Mouse (Mus musculus): ENCODE results near the gene Zfp827. TPM values are rescaled to one million over a fixed set of nuclear protein-coding genes. Genes with fewer than 3 reads are reported as not detected.

The Zfp827 gene
- total and polyA plus RNA-seq, 3 experiments, result 3.1 to 19.3 (median 3.2) TPM

- H3K36me3 ChIP-seq (replicated peaks), result no peaks in the 10 kb centered on the region
Observed at GRCm38 (mm10) chr8:79209641-79210358, 181.6 kb downstream of the Zfp827 start.

DNA sequence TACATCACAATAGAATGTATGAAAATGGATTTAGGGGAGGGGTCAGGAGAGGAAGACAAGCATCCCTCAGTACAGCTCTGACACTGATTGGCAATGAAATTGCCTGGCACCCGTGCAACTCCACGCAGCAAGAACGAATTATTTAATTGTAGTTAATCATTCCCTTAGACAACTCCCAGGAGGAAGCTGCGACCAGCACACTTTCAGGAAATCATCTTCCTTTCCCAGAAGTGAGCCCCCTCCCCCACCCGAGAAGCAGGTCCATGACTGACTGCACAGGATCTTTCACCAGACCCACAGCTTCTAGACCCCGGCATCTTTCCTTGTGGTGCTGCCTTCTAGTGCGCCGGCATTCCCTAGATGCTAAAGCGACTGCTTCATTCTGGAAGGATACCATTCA is 183.4 kb downstream of the Zfp827 start:
- Histone ChIP-seq H3K4me1 (ENCODE audit: insufficient read depth, low read depth, low read length) (no peaks in the 10 kb centered on the region), H3K36me3 (replicated peaks) (no peaks in the 10 kb centered on the region), H3K27me3 (ENCODE audit: insufficient read depth, low read length) (peaks cover 21% of the 10 kb centered on the region; the same call in 1 of the 2 replicates), H3K4me3 (ENCODE audit: low read depth, low read length) (no peak overlapping the region), H3K9me3 (replicated peaks) (no peaks in the 10 kb centered on the region)
- no peak for TF ChIP-seq CTCF (IDR thresholded peaks at IDR 0.05; ENCODE audit: low read depth, low read length)
- TF ChIP-seq TAL1 (conservative IDR thresholded peaks at IDR 0.05; ENCODE audit: low read depth, low read length), result no peak
- TF ChIP-seq GATA1 (IDR thresholded peaks at IDR 0.05; ENCODE audit: borderline replicate concordance, low read length), result no peak
- TF ChIP-seq POLR2AphosphoS5 (IDR thresholded peaks at IDR 0.05; ENCODE audit: insufficient replicate concordance, low read depth, low read length), result no peak
- TF ChIP-seq GATA2 (IDR thresholded peaks at IDR 0.05; ENCODE audit: borderline replicate concordance, low read depth, low read length), result no peak
- ATAC-seq (ENCODE audit: extremely low read depth, insufficient number of reproducible peaks, low FRiP score, poor library complexity, severe bottlenecking) (no peak), DNase-seq (ENCODE audit: low spot score) (no peak)

More at GRCm38 (mm10) chr8:79209641-79210358, 181.6 kb downstream of the Zfp827 start:
- Histone ChIP-seq H3K27me3 (ENCODE audit: insufficient read depth, low read length) (peaks cover 21% of the 10 kb centered on the region; the same call in 1 of the 2 replicates), H3K4me3 (ENCODE audit: low read depth, low read length) (no peak overlapping the region), H3K9me3 (replicated peaks) (no peaks in the 10 kb centered on the region), H3K4me1 (ENCODE audit: insufficient read depth, low read depth, low read length) (no peaks in the 10 kb centered on the region)
- ATAC-seq (ENCODE audit: extremely low read depth, insufficient number of reproducible peaks, low FRiP score, poor library complexity, severe bottlenecking) (no peak), DNase-seq (ENCODE audit: low spot score) (no peak)
- no peak for TF ChIP-seq GATA1 (IDR thresholded peaks at IDR 0.05; ENCODE audit: borderline replicate concordance, low read length)
- no peak for TF ChIP-seq TAL1 (conservative IDR thresholded peaks at IDR 0.05; ENCODE audit: low read depth, low read length)
- TF ChIP-seq POLR2AphosphoS5 (IDR thresholded peaks at IDR 0.05; ENCODE audit: insufficient replicate concordance, low read depth, low read length), result no peak
- TF ChIP-seq CTCF (IDR thresholded peaks at IDR 0.05; ENCODE audit: low read depth, low read length), result no peak
- no peak for TF ChIP-seq GATA2 (IDR thresholded peaks at IDR 0.05; ENCODE audit: borderline replicate concordance, low read depth, low read length)

- H3K4me1 ChIP-seq (ENCODE audit: insufficient read depth, low read depth, low read length), result no peaks in the 10 kb centered on the region
- no peaks in the 10 kb centered on the region for H3K36me3 ChIP-seq (replicated peaks)
- no peak for DNase-seq (ENCODE audit: low spot score)
- H3K27me3 ChIP-seq (ENCODE audit: insufficient read depth, low read length), result peaks cover 3% of the 10 kb centered on the region; the same call in 1 of the 2 replicates
- no peaks in the 10 kb centered on the region for H3K9me3 ChIP-seq (replicated peaks)
- no peak for TF ChIP-seq GATA1 (IDR thresholded peaks at IDR 0.05; ENCODE audit: borderline replicate concordance, low read length)
- no peak for TF ChIP-seq TAL1 (conservative IDR thresholded peaks at IDR 0.05; ENCODE audit: low read depth, low read length)
- TF ChIP-seq POLR2AphosphoS5 (IDR thresholded peaks at IDR 0.05; ENCODE audit: insufficient replicate concordance, low read depth, low read length), result no peak
- TF ChIP-seq CTCF (IDR thresholded peaks at IDR 0.05; ENCODE audit: low read depth, low read length), result no peak
- H3K4me3 ChIP-seq (ENCODE audit: low read depth, low read length), result no peak overlapping the region
- ATAC-seq (ENCODE audit: extremely low read depth, insufficient number of reproducible peaks, low FRiP score, poor library complexity, severe bottlenecking), result no peak
Observed at GRCm38 (mm10) chr8:79222106-79222751, 194.0 kb downstream of the Zfp827 start.

- ATAC-seq (ENCODE audit: extremely low read depth, insufficient number of reproducible peaks, low FRiP score, poor library complexity, severe bottlenecking) (no peak), DNase-seq (ENCODE audit: low spot score) (no peak)
- H3K36me3 ChIP-seq (replicated peaks), result no peaks in the 10 kb centered on the region
Observed at GRCm38 (mm10) chr8:79222752-79223141, 194.5 kb downstream of the Zfp827 start.

DNA sequence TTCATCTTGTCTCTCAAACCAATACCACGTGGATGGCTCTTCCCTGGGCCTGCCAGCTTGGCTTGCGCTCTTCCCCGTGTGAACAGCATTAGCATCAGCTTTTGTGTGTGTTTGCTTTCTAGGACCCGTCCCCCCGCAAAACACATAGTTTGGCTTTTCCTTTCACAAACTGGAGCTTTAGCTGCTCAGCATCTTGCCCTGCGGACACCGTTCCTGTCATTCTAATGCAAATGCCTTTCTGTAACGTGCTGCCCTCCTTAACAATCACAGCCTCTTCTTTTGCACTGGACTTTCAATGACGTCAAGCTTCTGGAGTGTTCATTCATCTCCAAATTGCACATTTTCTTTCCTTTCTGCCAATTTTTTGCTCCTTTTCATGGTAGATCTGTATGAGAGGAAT is 196.1 kb downstream of the Zfp827 start:
- H3K9me3 ChIP-seq (replicated peaks), result no peaks in the 10 kb centered on the region
- TF ChIP-seq GATA1 (IDR thresholded peaks at IDR 0.05; ENCODE audit: borderline replicate concordance, low read length) (no peak), GATA2 (IDR thresholded peaks at IDR 0.05; ENCODE audit: borderline replicate concordance, low read depth, low read length) (no peak), TAL1 (conservative IDR thresholded peaks at IDR 0.05; ENCODE audit: low read depth, low read length) (no peak), POLR2AphosphoS5 (IDR thresholded peaks at IDR 0.05; ENCODE audit: insufficient replicate concordance, low read depth, low read length) (no peak), CTCF (IDR thresholded peaks at IDR 0.05; ENCODE audit: low read depth, low read length) (no peak)
- ATAC-seq (ENCODE audit: extremely low read depth, insufficient number of reproducible peaks, low FRiP score, poor library complexity, severe bottlenecking) (no peak), DNase-seq (ENCODE audit: low spot score) (no peak)
- H3K4me3 ChIP-seq (ENCODE audit: low read depth, low read length), result no peak overlapping the region
- H3K27me3 ChIP-seq (ENCODE audit: insufficient read depth, low read length), result peaks cover 7% of the 10 kb centered on the region; the same call in 1 of the 2 replicates
- H3K4me1 ChIP-seq (ENCODE audit: insufficient read depth, low read depth, low read length), result no peaks in the 10 kb centered on the region
- H3K36me3 ChIP-seq (replicated peaks), result no peaks in the 10 kb centered on the region

More at GRCm38 (mm10) chr8:79222752-79223141, 194.5 kb downstream of the Zfp827 start:
- no peak for TF ChIP-seq GATA1 (IDR thresholded peaks at IDR 0.05; ENCODE audit: borderline replicate concordance, low read length)
- no peak for TF ChIP-seq TAL1 (conservative IDR thresholded peaks at IDR 0.05; ENCODE audit: low read depth, low read length)
- no peak for TF ChIP-seq POLR2AphosphoS5 (IDR thresholded peaks at IDR 0.05; ENCODE audit: insufficient replicate concordance, low read depth, low read length)
- no peak for TF ChIP-seq CTCF (IDR thresholded peaks at IDR 0.05; ENCODE audit: low read depth, low read length)
- TF ChIP-seq GATA2 (IDR thresholded peaks at IDR 0.05; ENCODE audit: borderline replicate concordance, low read depth, low read length), result no peak
- no peaks in the 10 kb centered on the region for H3K9me3 ChIP-seq (replicated peaks)
- H3K4me1 ChIP-seq (ENCODE audit: insufficient read depth, low read depth, low read length), result no peaks in the 10 kb centered on the region
- no peak overlapping the region for H3K4me3 ChIP-seq (ENCODE audit: low read depth, low read length)
- peaks cover 5% of the 10 kb centered on the region; the same call in 1 of the 2 replicates for H3K27me3 ChIP-seq (ENCODE audit: insufficient read depth, low read length)

DNA sequence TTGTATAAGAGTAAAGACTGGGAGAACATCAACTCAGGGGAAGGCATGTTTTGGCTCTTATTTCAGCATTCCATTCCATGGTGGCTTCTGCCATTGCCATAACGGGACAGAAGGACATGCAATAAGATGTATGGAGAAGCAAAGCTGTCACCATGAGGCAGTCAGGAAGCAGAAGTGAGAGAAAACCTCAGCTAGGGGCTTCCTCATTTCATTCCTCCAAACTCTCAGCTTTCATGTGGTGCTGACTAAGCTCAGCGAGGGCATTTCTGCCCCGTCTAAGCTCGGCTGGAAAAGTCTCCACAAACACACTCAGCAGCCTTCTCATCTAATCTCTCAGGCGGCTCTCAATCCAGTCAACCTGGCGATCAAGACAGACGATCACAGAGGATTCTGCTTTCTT is 197.3 kb downstream of the Zfp827 start:
- Histone ChIP-seq H3K27me3 (ENCODE audit: insufficient read depth, low read length) (peaks cover 7% of the 10 kb centered on the region; the same call in 1 of the 2 replicates), H3K4me1 (ENCODE audit: insufficient read depth, low read depth, low read length) (no peaks in the 10 kb centered on the region), H3K36me3 (replicated peaks) (no peaks in the 10 kb centered on the region), H3K4me3 (ENCODE audit: low read depth, low read length) (no peak overlapping the region), H3K9me3 (replicated peaks) (no peaks in the 10 kb centered on the region)
- TF ChIP-seq CTCF (IDR thresholded peaks at IDR 0.05; ENCODE audit: low read depth, low read length) (no peak), GATA1 (IDR thresholded peaks at IDR 0.05; ENCODE audit: borderline replicate concordance, low read length) (no peak), GATA2 (IDR thresholded peaks at IDR 0.05; ENCODE audit: borderline replicate concordance, low read depth, low read length) (no peak), TAL1 (conservative IDR thresholded peaks at IDR 0.05; ENCODE audit: low read depth, low read length) (no peak), POLR2AphosphoS5 (IDR thresholded peaks at IDR 0.05; ENCODE audit: insufficient replicate concordance, low read depth, low read length) (no peak)
- no peak for ATAC-seq (ENCODE audit: extremely low read depth, insufficient number of reproducible peaks, low FRiP score, poor library complexity, severe bottlenecking)
- DNase-seq (ENCODE audit: low spot score), result no peak

Data from G1E (cell line).